Mouse (Mus musculus): ENCODE measurements around the gene Osbpl7. TPM values are rescaled to one million over a fixed set of nuclear protein-coding genes. Genes with fewer than 3 reads are reported as not detected.
A peak's percentile ranks its signal among the peaks of the same experiment; 100 is the strongest.

The Osbpl7 gene
- total RNA-seq, 2 experiments from 2014 or later: 20.3 to 21.4 TPM

DNA sequence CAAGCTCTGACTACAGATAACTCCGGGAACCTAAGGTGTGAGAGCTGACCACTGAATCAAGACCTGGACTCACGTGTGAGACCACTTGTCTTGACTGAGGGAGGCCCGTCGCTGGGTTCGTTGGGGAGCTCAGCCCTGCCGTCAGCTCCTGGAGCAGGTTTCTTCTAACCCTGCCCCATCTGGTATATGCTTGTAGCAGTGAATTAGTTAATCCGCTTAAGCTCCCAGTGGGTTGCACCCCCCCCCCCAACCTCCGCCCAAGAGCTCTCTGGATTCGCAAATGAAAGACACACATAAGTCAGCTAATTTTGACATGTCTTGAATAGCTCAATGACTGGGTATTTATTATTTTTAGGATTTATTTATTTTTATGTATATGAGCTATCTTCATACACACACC lies 29.9 kb downstream of the Osbpl7 start:
- DNase-seq (ENCODE audit: low spot score in 2 of 2): no peak

DNA sequence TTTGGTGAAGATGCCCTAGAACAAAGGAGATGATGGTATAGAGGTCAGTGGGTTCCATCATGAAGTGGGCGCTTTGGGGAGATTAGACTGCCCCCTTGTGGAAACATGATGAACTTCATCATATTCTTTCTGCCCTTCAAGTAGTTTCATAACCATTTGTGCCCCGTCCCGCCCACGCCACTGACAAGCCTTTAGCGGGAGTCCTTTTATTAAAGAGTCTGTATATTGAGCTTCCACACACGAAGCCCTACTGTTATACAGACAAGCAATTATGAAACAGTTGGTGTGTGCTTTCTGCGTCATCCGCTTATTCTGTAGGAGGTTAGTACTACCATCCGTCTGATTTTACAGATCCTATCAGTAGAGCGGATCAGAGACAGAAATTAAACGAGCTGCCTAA lies 32.5 kb downstream of the Osbpl7 start:
- peak in 1 of 2 experiments; percentile 14 for DNase-seq (ENCODE audit: low spot score in 2 of 2)

DNA sequence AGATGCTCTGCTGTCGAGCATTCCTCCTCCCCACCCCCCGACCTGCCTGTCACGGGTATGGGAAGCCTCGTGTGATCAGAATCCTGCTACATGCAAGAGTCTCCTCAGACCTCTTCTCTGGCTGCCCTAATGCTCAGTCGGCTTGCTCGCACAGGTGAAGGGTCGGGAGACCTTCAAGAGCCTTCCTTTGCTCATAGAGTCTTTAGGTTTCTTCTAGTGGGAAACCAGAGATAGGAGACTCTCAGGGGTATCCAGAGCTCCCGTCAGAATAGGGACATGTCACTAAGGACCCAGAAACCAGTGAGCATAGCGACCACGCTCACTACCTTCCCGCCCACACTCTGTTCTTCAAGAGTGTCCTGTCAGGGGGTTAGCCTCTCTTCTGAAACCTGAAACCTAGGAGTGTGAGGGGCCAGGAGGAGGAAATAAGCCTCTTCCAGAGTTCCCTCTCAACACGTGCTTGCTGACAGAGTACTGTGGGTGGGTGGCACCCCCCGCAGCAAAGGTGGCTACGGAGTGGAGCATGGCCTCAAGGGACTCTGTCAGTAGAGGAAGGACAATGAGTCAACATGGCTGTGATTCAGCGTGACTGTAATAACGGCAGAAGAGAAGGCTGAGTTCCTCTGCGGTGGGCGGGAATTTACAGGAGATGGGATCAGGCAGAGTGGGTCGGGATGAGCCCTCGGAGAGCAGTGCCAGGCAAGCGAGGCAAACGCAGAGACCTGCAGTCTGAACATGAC lies 33.1 kb downstream of the Osbpl7 start:
- DNase-seq (ENCODE audit: low spot score in 2 of 2): no peak

DNA sequence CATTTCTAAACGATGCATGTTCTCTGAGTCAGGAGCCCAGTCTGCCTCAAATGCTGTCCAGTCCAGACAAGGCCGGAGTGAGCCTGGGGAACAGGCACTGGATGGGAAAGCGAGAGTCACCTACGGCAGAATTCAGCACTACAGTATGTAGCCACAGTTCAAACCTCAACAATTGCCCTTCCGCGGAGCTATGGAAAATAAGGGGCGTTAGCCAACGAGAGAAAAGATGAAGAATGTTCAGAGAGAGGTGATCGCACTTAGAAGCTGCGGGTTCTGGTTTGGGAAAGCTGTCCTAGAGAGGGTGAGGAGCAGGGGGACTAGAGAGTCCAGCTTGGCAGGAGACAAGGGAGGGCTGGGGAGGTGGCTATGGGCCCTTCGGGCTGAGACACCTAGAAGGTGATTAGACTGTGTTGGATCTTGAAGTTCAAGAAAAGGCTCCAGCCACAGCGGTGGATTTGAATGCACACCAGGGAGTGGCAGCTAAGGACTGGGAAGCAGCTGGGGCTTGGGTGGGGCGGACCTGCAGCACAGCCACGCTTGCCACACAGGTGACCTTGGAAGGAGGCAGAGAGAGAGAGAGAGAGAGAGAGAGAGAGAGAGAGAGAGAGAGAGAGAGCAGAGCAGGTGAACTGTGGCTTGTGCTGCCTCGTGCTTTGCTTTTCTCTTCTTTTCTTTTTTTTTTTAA lies 34.5 kb downstream of the Osbpl7 start:
- no peak for DNase-seq (ENCODE audit: low spot score in 2 of 2)

DNA sequence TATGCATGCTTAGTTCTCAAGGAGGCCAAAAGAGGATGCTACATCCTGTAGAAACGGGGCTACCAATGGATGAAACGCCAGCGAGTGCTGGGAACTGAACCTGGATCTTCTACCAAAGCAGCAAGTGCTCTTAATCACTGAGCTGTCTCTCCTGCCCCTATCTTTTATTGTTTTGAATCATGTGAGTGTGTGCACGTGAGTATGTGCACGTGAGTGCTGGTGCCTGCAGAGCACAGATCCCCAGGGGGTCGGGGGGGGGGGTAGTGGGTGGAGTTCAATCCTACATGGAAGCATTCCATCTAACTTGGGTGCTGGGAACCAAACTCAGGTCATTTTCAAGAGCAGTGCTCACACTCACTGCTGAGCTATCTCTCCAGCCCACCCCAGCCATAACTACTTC lies 35.9 kb downstream of the Osbpl7 start:
- DNase-seq (ENCODE audit: low spot score in 2 of 2): no peak

DNA sequence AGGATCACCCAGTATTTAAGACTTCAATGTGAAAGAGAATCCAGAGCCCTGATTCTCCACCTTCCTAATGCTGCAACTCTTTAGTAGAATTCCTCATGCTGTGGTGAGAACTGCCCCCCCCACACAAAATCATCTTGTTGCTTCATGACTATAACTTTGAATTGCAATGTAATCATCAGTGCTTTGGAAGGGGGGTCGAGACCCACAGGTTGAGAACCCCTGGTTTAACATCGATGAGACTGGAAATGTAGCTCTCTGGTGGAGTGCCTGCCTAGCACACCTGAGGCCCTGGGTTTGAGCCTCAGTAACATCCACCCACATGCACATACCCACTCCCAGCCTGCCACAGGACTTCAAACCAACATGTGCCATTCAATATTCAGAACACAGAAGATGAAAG lies 44.2 kb downstream of the Osbpl7 start:
- no peak for DNase-seq (ENCODE audit: low spot score in 2 of 2)

DNA sequence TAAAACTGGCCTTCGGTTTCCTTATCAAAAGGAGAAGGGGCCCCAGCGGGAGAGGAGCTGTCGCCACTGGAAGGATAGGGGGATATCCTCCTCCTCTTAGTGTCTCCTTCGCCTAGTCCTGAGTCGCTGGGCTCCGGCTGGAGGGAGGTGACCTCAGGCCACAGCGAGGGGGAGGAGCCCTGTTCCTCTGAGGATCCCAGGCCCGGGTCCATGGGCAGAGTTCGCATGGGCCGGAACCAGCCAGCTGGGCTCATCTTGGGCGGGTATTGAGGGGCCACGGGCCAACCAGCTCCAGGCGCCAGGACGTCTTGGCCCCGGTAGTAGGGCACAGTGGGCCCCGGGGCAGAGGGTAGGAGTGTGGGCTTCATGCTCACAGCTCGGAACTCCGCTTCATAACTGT lies 48.4 kb downstream of the Osbpl7 start:
- no peak for DNase-seq (ENCODE audit: low spot score in 2 of 2)

DNA sequence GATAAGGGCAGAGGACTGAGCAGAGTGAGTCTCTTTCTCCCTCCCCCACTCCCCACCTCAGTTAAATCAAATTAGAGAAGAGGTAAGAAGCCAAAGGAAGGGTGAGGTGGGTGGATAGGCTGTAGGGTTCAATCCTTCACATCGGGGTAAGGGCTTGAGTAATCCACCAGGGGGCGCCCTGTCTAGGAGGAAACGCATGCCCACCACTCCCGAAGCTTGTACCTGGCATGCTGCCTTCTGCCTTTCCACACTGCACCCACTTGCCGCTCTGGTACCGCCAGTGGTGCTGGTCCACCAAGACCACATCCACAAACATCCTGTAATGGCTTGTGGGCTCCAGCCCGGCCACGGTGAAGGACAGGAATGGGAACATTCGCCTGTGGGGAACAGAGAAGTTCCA lies 51.3 kb downstream of the Osbpl7 start:
- peak in 1 of 2 experiments; percentile 66 for DNase-seq (ENCODE audit: low spot score in 2 of 2)

DNA sequence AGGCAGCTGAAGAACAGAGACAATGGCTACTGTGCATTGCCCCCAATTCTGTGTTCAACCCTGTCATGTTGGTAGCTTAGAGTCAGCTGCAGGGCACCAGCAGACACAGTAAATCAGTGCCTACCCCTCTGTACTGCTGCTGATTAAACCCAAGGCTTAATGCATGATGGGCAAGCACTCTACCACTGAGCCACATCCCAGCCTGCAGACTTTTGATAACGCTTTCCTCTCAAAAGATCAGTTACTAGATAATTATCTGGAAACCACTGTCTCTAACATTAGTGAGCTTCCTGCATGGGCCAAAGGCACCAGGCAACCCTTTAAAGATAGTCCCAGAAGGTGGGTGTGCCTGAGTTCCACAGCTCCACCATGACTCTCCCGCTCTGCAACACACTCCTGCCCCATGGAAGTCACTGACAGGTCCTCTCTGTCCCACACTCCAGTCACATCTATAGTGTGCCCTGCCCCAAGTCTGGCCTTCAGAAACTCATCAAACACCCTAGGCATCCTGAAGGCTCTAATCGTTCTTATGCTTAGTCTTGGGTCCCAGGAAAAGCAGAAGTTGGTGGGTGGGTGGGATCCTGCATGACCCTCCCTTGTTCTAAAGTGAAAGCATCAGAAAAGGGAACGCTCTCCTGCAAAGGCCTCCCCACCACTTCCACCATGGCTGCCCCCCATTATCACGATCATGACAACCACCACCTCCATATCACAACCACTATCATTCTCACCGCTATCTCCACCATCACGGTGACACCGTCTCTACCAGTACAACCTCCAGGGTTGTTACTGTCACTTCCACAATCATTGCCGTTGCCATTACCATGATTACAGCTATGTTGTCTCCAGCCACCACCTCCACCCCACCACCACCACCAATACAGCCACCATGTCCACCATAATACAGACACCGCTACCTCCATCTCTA lies 53.0 kb downstream of the Osbpl7 start:
- DNase-seq (ENCODE audit: low spot score in 2 of 2): no peak

DNA sequence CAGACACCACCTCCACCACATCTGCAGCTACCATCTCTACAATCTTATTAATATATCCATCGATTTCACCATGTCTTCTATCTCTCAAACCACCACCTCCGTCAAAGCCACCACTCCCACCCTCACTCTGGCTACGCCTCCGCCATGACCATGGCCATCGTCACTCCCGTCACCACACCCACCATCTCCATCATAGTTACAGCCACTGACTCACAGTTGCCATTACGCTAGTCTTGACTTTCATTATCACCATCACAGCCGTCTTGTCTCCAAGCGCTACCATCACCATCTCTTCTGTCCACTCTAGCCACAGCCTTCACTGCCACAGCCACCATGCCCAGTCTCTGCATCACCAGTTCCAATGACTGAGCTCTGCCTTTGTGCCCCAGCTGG lies 53.7 kb downstream of the Osbpl7 start:
- no peak for DNase-seq (ENCODE audit: low spot score in 2 of 2)

DNA sequence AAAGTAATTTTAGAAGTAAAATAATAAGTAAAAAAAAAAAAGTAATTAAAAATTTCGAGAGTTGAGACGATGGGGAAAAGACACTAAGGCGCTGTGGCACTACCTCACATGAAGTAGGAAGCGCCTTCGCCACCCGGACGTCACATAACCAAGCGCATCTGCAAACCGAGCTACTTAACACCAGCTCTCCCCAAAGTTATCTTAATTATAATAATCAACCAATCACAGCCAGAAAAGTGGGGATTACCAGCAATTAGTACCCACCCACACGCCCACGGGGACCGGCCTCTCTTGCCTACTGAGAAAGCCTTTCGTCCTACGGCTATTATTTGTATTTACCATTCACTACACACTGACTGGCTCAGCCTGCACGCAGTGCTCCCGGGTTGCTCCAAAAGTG lies 58.5 kb downstream of the Osbpl7 start:
- DNase-seq (ENCODE audit: low spot score in 2 of 2): no peak

DNA sequence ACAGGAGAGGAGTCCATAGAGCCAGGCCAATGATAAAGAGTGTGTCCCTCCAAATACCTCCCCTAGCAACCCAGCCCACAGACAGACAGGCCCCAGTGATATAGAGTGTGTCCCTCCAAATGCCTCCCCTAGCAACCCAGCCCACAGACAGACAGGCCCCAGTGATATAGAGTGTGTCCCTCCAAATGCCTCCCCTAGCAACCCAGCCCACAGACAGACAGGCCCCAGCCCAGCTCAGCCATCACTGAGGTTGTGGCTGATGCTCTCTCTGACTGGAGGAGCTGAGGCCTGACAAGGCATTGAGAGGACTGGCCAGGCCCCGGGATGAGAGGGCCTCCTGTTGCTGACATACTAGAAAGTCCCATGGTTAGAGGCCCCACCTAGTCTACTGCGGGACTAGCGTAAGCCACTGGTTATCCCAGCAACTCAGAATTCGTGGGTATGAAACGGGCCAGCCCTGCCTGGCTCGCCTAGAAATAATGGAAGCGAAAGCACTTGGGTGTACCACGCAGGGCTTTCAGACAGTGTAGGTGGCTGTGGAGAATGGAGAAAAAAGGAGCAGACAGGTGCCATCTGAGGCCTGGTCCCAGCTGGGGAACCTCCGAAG lies 62.2 kb downstream of the Osbpl7 start:
- no peak for DNase-seq (ENCODE audit: low spot score in 2 of 2)

DNA sequence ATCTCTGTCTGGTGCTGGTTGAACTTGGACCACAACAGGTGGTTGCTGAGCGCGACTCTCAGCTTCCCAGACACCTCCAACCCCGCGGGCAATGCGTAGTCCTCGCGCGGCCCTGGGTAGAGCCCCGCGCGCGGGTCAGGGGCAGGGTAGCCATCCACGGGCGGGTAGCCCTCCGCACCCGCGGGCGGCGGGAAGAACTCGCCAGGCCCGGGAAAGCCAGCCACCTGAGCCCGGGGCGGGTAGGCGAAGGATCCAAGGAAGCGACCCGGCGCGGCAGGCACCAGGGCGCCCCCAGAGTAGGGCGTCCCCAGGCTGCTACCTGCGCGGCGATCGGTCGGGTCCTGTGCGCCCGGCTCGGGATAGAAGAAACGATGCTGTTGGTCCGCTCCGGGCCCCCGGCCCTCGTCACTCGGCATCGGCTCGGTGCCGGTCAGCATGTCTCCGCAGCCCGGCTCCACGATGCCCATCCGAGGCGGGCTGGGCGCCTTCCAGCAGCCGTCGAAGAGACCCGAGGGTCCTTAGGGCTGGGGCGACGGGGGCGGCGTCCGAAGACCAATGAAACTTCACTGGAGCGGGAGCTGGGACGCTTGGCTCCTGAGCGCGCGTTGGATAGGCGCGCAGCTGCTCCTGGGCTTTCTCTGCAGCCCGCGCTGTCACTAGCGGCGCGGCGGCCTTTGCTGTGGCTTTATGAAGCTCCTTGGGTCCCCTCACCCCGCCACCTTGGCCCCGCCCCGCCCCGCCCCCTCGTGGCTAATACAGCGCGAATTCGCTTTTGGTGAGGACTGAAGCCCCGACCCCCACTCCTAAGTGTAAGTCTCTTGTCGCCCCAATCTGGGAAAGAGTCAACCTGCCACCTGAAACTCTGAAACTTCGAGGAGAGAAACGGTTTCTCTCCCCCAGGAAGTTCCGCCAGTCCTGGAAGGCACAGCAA lies 64.5 kb downstream of the Osbpl7 start, which contains the start of gene Tbx21:
Gene Tbx21 (minus strand): TSS at position 661 of the 931 bp plus-strand sequence.
- no peak for DNase-seq (ENCODE audit: low spot score in 2 of 2)

DNA sequence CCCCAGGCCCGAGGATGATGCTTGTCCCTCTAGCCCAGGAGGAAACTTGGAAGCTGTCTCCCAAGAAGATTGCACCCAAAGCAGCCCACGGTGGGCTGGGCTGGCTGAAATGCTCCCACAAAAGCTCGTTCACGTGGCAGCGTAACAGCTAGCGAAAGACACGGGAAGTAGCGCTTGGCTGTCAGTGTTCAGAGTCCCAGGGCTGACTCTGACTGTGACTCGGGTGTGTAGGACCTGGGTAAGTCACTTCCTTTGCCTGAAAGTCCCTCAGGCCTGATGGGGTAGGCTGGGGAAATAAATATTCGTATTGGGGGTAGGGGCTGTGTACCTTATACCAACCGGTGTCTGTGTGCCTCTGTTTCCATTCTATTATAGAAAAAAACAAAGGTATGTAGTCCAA lies 65.4 kb downstream of the Osbpl7 start:
- DNase-seq (ENCODE audit: low spot score in 2 of 2): no peak

Small RNA genes lying within 50 kb of the gene (microRNA-seq; reads per million reads assigned to microRNA genes)
- 1.1 reads per million for gene Mir8103

Other genes starting within 250 kb of the Osbpl7 start
- gene Nfe2l1, start 220.7 kb upstream of the Osbpl7 start, total RNA-seq (2021): 100 to 1,000 TPM; 269 to 272 TPM
- 10 to 100 TPM; 53.2 to 62.5 TPM for gene Copz2, start 200.8 kb upstream of the Osbpl7 start, total RNA-seq (2021)
- 10 to 100 TPM; 71.6 to 74.7 TPM for gene Cdk5rap3, start 134.1 kb upstream of the Osbpl7 start, total RNA-seq (2021)
- 1 to 10 TPM in 1 of 2 experiments, under 1 TPM in 1; 0.28 to 7.8 TPM for gene Prr15l, start 122.5 kb upstream of the Osbpl7 start, total RNA-seq (2021)
- 10 to 100 TPM; 27.5 to 35.0 TPM for gene Pnpo, start 106.6 kb upstream of the Osbpl7 start, total RNA-seq (2021)
- gene Sp2, start 67.7 kb upstream of the Osbpl7 start, total RNA-seq (2021): 10 to 100 TPM; 23.3 to 26.0 TPM
- gene Sp6, start 37.2 kb upstream of the Osbpl7 start, total RNA-seq (2021): under 1 TPM; 0.42 TPM
- gene Scrn2, start 20.7 kb upstream of the Osbpl7 start, total RNA-seq (2021): 10 to 100 TPM; 28.8 to 29.7 TPM
- 1 to 10 TPM in 1 of 2 experiments, under 1 TPM in 1; 0.76 to 1.3 TPM for gene Lrrc46, start 9.2 kb upstream of the Osbpl7 start, total RNA-seq (2021)
- gene Mrpl10, start 9.1 kb upstream of the Osbpl7 start, total RNA-seq (2021): 100 to 1,000 TPM; 110 to 123 TPM
- gene Tbx21, start 64.7 kb downstream of the Osbpl7 start, total RNA-seq (2021): under 1 TPM; 0.45 to 0.62 TPM
- gene Tbkbp1, start 100.9 kb downstream of the Osbpl7 start, total RNA-seq (2021): 10 to 100 TPM; 19.1 to 21.0 TPM
- 100 to 1,000 TPM; 126 to 146 TPM for gene Kpnb1, start 137.3 kb downstream of the Osbpl7 start, total RNA-seq (2021)
- gene Npepps, start 230.0 kb downstream of the Osbpl7 start, total RNA-seq (2021): 10 to 100 TPM; 66.3 to 80.3 TPM